Mouse (Mus musculus): ENCODE data around the gene Fhl2.

The Fhl2 gene

DNA sequence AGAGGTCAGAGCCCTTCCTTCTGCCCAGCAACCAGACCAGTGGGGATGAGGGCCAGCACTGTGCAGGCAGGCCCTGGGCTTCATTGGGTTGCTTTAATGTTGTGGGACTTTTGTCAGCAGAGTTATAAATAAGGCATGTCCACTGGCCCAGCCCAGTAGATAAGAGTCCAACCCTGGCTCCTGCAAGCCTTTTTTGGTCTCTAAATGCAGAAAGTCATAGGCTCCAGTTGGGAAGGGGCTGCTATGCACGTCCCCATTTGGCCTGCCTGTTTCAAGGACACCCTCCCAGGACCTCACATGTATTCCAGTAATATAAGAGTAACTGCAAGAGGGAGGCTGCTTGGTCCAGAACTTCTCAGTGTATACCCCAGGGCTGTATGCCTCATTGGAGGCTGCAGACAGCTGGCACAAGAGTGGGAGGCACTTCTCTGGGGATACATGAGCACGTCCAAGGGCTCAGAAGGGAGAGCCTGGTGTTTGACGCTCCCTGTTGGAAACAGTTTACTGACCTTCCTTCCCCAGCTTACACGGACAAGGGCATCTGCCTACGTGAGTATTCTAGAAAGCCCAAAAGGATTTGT lies at the start of gene Fhl2:
Gene Fhl2 (minus strand): TSS at position 324 of the 581 bp plus-strand sequence.
- DNase-seq = no peak

DNA sequence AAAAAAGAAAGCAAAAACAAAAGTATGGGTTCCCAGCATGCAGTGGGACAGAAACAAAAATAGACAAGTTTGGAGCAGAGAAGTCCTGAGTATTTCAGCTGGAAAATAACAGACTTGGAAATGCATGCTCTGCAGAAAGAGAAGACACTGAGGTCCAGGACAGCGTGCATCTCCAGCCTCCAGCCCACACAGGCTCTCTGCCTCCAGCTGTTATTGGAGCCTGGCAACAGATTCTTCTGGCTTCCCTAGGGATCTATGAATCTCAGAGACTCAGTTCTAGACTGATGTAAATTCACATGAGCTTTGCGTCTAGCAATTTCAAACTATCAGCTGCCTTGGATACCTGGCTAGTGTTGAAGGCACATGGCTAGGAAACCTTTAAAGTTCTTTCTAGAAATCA lies 48.2 kb upstream of the Fhl2 start:
- no peak for DNase-seq

DNA sequence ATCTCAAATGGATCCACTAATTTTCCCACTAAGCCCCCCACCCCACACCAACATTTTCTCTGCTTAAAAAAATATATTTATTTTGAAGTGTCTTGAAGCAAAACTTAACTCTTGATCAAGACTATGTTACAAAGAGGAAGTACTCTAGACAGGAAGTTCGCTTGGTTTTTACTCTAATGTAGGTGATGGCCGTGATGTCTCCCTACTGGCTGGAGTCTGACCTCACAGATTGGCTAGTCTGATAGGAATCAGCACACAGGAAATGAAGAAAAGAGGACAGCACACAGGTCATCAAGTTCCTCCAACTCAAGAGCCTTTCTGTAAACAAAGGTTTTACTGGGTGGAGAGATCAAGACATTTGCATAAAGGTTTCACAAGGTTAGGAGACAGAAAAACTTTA lies 44.4 kb upstream of the Fhl2 start:
- no peak for DNase-seq

DNA sequence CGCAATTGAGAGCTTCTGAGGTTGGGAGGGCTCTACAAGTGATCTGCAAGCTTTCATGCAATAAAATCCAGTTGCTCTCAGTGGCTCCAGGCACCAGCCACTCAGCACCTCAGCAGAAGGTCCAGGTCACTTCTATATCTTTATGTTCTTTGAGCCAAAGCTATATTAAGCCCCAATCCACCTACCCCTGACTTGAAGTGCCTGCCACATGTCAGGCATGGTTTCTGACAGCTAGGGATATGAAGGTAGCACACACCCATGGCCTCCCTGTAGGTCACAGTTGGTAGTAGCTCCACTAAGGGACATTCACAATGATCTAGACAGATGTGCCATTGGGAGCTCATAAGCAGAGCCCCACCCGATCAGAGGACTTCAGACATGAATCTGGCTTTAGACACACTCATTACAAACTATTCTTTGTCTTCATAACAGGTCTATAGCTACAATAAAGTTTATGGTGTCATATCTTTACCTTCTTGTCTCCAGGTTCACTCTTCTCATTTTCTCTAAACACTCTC lies 43.1 kb upstream of the Fhl2 start:
- no peak for DNase-seq

DNA sequence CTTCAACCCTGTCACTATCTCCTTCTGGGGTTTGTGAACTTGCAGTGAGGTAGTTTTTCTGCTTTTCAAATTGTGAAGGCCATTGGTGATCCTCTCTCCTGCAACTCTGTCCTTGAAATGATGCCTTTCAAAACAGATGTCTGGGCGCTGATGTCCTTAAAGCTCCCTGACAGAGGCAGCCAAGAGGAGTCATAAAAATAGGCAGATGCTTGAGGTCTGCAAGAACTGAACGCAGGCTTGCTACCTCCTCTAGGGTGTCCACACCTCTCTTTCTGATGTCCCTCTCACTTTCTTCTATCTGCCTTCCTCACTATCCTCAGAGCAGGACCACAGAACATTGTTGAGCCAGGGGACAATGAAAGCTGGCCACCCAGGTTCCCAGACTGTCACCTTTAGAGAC lies 41.7 kb upstream of the Fhl2 start:
- DNase-seq = no peak

DNA sequence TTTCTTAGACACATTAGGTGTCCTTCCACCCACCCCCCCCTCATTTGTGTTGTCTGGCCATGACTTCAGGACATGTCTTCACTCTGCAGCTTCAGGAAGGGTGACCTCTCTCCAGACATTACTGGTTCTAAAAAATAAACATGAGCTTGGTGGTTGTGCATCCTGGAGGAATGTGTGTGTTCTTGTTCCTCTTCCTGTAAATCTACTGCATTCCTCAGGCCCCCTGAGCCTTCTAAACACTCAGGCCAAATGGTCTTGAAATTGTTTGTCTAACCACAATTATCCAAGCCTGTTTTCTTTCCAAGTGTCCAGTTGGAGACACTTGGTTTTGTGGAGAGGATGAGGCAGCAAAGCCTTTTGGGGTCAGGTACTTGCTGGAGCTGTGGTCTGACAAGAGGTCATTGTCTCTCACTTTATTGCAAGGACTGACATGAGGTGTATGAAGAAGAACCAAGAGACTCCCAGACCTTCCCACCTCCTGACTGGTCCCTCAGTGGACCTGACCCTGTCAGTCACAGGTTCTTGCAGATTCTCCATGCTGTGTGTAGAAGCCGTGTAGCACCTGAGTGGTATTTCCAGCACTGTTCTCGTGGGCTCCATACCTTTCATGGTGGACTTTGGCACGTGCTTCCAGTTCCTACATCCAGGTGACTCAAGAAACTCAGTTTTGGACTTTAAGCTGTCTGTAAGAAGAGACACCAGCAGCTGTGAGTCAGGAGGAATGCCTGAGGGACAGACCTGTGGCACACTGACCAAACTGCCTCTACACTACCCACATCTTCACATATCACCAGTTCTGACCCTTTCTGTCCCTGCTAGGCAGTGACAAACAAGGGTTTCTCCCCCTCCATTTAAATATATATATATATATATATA lies 40.8 kb upstream of the Fhl2 start:
- DNase-seq = no peak

DNA sequence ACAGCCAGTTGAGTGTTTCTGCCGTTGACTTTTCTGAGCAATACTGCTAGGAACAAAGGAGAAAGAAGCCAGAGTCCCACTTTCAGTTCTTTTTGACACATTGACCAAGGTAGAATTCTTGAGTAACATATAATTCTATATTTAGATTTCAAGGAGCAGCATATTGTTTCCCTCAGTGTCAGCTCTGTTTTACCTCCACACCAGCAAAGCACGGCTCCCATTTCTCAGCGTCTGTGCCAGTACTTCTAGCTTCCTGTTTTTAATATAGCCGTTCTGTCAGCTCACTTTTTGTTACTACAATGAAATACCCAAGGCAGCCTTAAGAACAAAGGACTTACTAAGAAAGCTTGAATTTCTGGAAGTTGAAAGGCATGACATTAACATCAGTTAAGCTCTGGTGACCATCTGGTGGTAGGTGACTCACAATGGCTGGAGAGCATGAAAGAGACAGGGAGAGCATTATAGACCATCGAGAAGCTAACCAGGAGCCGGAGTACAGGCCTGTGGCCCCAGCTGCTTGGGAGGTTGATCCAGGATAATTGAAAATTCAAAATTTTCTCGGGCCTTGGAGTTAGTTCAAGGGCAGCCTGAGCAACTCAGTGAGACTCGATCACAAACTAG lies 28.9 kb upstream of the Fhl2 start:
- DNase-seq = no peak

DNA sequence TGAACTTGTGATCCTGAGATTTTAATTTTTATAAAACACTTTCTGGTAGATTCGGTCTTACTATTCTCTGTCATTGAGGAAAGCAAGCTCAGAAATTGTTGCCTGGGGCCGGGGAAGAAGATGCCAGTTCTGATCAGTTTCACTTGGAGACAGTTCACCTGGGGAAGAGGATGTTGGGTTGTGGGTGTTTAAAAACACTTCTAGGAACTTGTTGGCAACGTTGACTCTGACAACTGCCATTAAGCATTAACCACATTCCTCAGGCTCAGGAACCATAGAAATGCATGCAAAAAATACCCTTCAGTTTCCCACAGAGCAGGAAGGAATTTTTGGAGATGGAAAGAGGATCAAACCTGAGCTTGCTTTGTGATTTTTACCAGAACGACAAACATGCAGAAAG lies 28.2 kb upstream of the Fhl2 start:
- DNase-seq = no peak

DNA sequence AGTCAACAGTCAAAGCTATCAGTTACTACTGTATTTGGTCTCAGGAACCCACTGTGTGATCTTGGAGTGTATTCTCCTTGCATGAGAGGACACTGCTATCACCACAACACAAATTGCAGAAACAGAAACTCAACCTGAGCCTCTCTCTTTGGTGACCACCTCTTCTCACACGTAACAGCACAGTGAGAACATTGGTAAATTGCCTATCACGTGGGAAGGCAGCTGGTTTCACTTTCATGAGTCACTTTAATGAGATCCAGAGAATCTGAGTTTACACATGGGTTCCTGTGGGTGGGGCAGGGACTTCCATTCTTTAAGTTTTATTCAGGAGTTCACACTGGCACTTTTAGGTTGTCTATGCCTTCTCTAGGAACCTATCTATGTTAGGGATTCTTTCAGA lies 27.4 kb upstream of the Fhl2 start:
- DNase-seq = no peak

DNA sequence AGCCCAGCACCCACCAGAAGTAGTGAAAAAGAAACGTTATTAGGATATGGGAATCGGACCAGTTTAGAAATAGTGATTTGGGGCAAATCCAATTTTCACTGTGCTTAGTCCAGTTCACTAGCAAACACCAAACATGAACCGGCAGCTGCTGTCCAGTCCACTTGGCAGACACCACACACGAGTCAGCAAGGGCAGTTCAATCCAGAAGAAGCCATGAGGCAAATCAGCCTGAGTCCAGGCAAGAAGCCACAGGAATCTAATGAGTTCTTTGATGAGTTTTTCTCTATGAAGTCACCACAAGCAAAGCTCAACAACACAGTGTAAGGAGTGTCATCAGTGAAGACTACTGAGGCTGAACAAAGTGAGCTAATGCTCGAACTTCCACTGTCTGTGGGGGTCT lies 26.3 kb upstream of the Fhl2 start:
- no peak for DNase-seq

DNA sequence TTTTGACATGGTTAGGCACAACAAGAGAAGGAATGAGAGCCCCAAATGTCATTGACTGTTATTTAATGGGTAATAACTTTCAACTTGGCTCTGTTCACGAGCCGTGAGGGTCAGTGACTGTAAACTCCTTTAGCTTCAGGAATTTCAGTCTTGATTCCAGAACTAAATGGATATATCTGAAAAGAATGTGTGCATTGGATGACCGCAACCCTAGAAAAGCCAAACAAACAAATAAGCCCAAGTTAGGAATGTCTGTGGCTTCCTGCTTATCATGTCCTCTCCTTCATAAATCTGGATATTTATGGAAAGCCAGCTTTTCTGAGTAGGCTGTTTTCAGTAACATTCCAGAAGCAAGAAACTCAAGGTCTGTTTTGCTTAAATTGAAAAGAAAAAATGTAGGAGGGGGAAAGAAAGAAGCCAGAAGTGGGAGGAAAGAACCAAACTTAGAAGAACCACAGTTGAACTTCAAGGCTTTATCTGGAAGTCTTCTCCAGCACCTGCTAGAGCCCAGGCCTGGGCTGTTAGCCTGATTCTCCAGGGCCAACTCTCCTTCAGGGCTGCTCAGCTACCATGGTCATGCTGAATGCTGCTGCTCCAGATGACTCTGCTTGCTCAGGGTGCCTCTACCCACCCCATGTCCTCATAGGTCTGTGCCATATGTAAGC lies 21.4 kb upstream of the Fhl2 start:
- no peak for DNase-seq

DNA sequence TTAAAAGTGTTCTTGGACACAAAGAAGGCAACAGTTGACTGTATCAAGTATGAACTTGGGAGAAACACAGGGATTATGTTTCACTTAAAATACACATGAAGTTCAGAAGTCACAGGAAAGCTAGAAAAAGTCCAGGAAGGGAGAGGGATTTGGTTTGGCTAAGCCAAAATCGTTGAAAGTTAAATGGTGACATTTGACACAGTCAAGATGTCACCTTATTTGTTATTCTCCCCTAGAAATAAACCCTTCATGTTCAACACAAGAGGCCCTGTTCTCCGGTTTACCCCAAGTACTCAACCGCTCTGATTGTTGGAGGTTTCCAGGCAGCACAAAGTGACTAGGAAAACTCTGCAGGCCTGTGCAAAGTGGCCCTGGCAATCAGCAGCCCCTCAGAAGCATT lies 18.8 kb upstream of the Fhl2 start:
- no peak for DNase-seq

DNA sequence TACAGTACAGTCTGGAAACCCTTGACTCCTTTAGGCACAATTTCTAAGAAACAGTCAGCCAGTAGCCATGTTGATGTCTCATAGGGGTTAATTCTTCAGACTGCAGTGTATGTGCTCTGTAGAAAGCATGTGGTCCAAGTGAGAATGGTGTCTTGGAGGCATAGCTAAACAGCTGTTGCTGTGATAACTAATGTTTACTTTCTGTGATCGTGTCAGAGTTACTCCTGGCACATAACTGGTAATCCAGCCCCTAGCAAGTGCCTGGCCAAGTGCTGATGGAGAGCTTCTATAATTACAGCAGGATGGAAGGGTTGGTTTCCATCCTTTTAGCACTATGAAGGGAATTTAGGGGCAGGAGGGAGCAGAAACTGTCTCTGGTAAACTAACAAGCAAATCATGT lies 14.5 kb upstream of the Fhl2 start:
- no peak for DNase-seq

DNA sequence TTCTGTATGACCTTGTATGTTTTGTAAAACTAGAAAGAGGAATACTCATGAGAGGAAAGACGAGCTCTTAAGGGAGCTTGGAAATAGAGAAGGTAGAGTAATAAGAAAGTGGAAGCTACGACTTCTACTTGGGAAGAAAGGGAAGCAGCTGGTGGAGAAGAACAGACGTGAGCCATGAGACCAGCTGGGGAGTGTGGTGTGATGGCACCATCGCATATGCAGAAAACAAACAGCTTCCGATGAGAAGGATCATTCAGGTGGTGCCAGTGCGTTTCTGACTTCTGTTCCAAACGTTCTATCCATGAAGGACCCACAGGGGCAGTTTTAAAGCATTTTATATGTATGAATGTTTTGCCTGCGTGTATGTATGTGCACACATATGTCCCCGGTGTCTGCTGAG lies 13.5 kb upstream of the Fhl2 start:
- DNase-seq = no peak

DNA sequence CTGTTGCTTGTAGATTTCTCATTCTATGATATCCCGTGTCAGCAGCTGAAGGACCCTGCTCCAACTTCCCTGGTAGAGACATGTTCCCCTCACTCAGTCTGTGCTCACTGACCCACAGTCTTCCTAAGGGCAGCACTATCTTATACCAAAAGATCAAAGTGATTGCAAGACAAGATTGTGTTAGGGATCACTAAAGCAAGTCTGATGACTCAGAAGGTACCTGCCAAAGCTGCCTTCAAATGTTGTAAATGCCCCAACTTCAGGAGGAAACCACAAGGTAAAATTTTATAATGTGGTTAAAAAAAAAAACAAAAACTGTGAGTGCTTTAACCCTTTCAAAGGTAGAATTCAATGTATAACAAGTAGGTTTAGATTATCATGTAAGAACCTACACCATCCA lies 10.4 kb upstream of the Fhl2 start:
- DNase-seq = no peak

DNA sequence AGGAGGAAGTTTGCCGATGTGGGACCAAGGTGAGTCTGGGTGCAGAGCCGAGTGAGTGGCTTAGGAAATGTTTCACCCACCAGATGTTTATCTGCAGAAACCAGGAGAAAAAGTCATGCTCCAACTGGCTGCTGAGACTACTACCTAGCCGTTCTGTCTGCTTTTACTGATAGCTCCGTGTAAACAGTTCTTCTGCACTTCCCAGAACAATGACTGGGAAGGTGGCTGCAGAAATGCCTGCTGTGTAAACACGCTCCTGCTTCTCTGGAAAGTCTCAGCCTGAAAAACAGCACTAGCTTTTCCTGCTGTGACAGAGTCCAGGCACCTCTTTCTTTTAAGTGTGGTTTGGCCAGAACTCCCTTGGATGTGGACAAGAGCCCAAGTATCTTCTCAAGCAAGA lies 6.5 kb upstream of the Fhl2 start:
- no peak for DNase-seq

DNA sequence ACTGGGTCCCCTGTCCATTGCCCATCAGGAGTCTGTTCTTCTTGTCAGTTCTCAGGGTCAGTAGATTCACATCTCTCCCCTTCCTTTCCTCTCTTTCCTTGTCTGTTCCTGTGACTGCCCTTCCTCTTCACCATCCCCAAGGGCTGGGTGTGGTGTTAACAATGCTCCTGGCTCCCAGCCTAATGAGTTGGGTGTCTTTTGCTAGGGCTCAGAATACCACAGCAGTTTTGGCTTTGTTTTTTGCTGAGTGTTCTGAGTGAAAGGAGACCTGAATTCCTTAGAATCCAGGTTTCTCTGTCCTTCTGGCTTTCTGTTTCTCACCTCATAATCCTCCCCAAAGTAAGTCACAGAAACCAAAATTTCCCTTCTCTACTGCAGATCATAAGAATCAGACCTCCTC lies 5.4 kb upstream of the Fhl2 start:
- DNase-seq = no peak

DNA sequence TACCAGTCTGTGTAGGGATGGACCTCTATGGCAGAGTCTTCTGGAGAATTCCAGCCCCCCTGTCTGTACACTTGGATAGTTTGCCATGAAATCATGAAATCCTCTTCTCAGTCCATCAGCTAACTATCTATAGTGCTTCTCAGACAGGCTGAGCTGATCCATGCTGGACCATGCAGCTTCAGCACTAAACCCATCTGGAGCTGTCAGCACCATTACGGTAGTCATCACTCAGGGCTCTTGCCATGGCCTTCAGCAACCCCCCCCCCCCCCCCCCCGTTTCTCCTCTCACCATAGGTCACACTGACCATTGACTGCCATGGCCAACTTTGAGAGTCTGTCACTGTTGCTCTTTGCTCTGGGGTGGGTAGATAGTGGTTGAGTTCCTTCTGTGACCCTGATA lies 5.0 kb upstream of the Fhl2 start:
- DNase-seq = no peak

DNA sequence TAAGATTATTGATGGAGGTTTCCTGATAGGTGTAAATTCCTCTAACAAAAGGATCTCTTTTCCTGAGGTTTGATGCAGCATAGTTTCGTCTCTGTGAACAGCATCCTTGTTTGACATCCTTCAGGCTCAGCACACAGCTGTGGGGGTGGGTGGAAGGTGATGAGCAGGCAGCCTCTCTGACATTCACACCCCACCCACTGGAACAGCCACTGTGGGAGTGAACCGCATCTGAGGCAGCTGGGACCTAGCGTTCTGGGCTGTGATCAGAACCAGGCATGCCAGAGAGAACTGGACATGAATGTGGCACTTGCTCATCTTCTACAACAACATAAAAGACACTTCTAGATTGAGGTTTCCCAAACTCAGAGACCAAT lies 3.1 kb upstream of the Fhl2 start:
- DNase-seq = no peak

DNA sequence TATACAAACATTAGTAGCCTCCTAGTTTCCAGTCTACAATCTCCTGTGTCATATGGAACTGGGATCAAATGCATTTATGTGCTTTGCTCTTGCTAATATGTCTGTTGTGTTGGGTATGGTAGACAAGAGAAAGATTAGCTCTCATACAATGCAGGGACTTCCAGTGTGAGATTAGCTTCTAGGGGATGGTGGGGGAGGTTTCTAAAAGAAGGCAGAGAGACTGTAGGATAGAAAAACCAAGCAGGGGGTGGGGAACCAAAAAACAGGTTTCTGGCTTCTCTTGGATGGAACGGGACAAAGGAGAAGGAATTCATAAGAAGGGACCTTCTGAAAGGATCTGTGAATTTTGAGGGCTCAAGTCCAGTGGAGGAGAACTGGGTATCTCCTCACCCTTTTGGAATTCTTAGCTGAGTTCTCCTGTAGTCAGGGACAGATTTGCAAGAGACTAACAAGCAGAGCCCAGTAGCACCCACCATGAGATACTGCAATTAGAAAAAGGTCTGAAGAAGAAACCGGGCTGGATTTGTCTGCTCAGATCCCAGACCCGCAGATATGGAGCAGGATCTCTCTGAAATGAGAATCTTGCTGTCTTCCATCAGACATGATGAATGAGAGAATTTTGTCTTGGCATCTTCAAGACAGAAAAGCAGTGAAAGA lies 2.6 kb upstream of the Fhl2 start:
- DNase-seq = no peak

DNA sequence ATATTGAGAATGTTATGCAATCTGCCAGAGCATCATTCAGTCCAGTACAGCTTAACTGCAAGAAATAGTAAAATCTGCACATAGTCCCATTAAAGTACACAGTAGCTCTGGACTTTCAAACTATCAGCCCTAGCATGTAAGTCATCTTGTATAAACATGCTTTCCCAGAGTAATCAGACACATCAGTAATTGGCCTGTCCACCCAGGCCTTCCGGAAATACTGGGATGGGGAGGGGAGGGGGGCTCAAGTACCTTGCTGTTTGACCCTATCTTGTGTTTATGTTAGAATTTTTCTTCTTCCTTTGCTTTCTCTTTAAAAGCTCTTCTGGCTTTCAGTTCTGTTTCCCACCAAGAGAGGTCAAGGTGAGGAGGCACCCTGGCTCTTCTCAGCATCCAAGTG lies 725 bp downstream of the Fhl2 start:
- DNase-seq = no peak

DNA sequence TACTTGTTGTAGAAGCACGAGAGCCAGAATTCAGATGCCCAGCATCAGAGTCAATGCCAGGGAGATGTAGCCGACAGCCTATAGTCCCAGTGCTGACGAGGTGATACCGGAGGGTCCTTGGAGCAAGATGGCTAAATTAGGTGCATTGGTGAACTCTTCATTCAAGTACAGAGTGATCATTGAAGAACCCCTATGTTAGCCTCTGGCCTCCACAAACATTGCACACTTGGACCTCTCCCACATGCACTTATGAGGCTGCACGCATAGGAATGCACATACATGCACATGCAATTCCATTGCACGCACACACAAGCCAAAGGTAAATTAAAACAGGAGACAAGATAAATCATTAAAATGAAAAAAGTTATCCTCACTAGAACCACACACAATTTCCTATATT lies 3.4 kb downstream of the Fhl2 start:
- DNase-seq = no peak

DNA sequence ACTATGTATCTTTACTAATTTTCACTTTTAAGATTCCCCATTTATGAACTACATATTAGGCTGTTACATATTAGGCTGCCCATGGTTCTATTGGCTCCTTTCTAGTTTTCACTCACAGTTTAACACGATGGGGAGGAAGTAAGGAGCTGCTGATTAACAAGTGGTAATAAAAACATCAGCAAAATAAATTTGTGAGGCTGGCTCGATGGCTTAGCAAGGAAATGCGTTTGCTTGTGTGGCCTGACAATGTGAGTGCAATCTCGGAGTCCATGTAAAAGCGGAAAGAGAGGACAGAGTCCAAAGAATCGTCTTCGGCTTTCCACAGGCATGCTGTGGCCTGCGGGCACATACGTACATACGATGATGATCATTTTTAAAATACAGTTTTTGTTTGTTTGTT lies 4.3 kb downstream of the Fhl2 start:
- DNase-seq = no peak
